Mouse (Mus musculus): Measurements from ENCODE around the gene Uba2.

DNA sequence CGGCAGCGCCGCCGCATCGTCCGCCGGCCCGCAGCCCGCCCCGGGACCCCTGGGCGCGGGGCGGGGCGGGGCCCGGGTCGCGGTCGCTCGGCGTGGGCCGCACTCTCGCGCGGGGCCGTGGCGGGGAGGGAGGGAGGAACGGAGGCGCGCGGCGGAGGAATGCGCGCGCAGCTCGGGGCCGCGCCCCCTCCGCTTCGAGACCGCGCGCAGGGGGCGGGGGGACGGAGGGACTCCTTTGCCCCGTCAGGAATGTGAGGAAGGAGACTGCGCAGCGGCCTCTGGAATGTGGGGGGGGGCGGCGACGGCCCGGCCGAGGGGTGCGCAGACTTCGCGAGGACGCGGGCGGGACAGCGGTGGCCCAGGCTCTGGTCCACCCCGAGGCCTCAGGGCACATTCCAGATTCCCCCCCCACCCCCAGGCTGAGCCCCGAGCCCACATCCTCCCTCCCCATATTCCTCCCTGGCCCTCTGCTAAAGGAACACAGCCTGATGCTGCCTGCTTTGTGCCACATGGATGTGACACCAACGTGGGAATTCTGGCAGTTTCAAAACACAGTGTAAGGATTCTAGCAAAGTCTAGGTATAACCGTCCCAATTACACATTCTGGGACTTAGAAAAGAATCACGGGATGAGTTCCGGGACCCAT lies 36.2 kb downstream of the Uba2 start, which contains the start of gene Wtip:
- TF ChIP-seq CTCF (IDR thresholded peaks at IDR 0.05; ENCODE audit: control insufficient read depth, insufficient read depth, insufficient read length) (no peak), USF1 (IDR thresholded peaks at IDR 0.05; ENCODE audit: low read depth) (no peak), CEBPB (IDR thresholded peaks at IDR 0.05; ENCODE audit: low read depth) (no peak), MAX (IDR thresholded peaks at IDR 0.05) (no peak), MYOG (IDR thresholded peaks at IDR 0.05; ENCODE audit: control insufficient read depth, extremely low read depth, insufficient read length) (no peak), FOSL1 (IDR thresholded peaks at IDR 0.05; ENCODE audit: insufficient read depth, low read length, poor library complexity, severe bottlenecking) (no peak), MYOD1 (IDR thresholded peaks at IDR 0.05; ENCODE audit: control insufficient read depth, insufficient read length, low read depth) (no peak)
